Mouse (Mus musculus) brain, embryonic 14.5 days (tissue): Measurements from ENCODE around the gene Mllt11. TPM values are rescaled to one million over a fixed set of nuclear protein-coding genes. Genes with fewer than 3 reads are reported as not detected.

Experiments
- DNase-seq: peaks from one replicate; pipeline ENCODE4 v3.0.0-alpha.2; 2011; ENCODE audit warnings: low read depth
- CTCF ChIP-seq: fragments of 200-500 bp; IDR thresholded peaks from 2 replicates; pipeline ENCODE4 v1.5.1; 2012; ENCODE audit warnings: inconsistent platforms, mild to moderate bottlenecking, moderate library complexity, borderline replicate concordance; ENCODE audit not compliant: insufficient read depth, insufficient read length; ENCODE audit errors: extremely low read depth
- POLR2A ChIP-seq: fragments of 200-500 bp; IDR thresholded peaks from 2 replicates; pipeline ENCODE4 v1.6.1; 2012; ENCODE audit warnings: mild to moderate bottlenecking, inconsistent platforms, borderline replicate concordance; ENCODE audit not compliant: poor library complexity, insufficient read depth, insufficient read length, severe bottlenecking; ENCODE audit errors: extremely low read depth
- polyA plus RNA-seq: library from polyadenylated mRNA; depleted of rRNA; stranded (reverse); fragments of >200 nt; gene quantifications from 2 replicates; pipeline ENCODE4 v1.2.3, GENCODE M21; 2012

The Mllt11 gene
- polyA plus RNA-seq, 1 experiment: 784 TPM

DNA sequence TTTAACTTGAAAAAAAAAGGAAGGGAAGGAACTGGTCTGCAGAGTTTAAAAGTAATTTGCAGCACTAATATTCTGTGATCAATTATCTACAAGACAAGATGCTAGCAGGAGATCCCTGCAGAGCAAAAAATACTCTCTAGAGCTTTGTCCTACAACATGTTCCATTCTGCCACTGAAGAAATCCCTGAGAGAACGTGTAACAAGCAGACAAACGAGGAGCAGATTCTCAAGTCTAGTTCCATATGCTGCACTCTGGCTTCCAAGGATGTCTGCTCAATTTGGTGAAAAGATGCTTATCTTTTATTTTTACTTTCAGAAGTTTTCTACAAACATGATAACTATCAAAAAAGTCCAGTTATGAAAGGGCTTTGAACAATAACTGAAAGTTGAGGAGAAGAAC lies 31.4 kb downstream of the Mllt11 start:
- DNase-seq: no peak
- no peak for TF ChIP-seq CTCF
- no peak for TF ChIP-seq POLR2A

DNA sequence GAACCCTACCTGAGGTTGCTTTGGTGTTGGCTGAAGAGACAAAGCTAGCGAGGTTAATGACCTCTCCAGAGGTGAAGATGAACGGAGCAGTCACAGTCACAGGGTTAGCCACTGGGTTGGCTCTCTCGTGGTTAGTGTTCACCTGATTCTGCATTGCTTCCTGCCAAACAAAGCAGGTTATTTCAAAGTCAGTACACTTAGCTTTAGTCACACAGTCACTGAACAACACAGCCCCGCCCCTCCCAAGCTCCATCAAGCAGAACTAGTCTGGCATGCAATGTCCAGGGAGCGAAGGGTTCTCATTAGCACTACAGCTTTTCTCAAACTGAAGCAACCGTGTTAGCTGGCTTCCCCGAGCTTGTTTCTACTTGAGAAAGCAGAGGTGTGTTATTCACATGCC lies 31.8 kb downstream of the Mllt11 start:
- no peak for DNase-seq
- TF ChIP-seq CTCF (no peak), POLR2A (no peak)

DNA sequence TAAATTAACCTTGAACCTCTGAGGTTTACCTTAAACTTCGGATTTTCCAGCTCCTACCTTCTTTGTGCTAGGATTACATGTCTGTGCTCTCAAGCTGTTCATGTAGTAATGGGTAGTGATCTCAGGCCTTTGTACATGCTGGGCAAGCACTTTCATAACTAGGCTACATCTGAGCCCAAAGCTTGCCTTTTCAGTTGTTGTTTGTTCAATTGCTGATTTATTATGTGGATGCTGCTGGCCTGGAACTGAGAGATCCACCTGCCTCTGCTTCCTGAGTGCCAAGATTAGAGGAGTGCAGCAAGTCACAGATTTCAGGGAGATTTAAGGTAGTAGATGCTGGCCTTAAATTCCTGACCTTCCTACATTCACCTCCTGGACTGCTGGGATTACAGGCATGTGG lies 32.9 kb downstream of the Mllt11 start:
- no peak for TF ChIP-seq POLR2A
- TF ChIP-seq CTCF: no peak
- DNase-seq: no peak

- no peak for TF ChIP-seq POLR2A
- TF ChIP-seq CTCF: no peak
Observed at GRCm38 (mm10) chr3:95195772-95196171, 36.2 kb downstream of the Mllt11 start.

DNA sequence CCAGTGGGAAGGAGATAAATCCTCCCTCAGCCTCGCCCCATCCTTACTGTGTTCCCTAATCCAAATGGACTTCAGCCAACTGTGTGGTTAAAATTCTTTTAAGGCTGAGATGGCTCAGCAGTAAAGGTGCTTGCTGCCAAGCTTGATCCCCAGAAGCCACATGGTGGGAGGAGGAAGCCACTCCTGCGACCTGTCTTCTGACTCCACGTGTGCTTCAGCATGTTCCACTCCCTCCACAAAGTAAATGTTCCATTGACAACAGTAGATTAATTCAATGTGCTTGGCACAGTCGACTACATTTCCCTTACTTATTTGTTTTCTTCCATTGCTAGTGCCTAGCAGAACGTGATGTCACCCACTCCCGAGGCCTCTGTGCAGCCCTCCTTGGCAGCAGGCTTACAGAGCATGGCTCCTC lies 37.2 kb downstream of the Mllt11 start:
- no peak for TF ChIP-seq POLR2A
- no peak for TF ChIP-seq CTCF
- DNase-seq: no peak

More at GRCm38 (mm10) chr3:95195772-95196171, 36.2 kb downstream of the Mllt11 start:
- DNase-seq: no peak

GRCm38 (mm10) chr3:95186888-95187287 lies 45.1 kb downstream of the Mllt11 start:
- TF ChIP-seq CTCF (no peak), POLR2A (no peak)
- DNase-seq: no peak

- no peak for DNase-seq
- no peak for TF ChIP-seq CTCF
Observed at GRCm38 (mm10) chr3:95186100-95186499, 45.9 kb downstream of the Mllt11 start.

DNA sequence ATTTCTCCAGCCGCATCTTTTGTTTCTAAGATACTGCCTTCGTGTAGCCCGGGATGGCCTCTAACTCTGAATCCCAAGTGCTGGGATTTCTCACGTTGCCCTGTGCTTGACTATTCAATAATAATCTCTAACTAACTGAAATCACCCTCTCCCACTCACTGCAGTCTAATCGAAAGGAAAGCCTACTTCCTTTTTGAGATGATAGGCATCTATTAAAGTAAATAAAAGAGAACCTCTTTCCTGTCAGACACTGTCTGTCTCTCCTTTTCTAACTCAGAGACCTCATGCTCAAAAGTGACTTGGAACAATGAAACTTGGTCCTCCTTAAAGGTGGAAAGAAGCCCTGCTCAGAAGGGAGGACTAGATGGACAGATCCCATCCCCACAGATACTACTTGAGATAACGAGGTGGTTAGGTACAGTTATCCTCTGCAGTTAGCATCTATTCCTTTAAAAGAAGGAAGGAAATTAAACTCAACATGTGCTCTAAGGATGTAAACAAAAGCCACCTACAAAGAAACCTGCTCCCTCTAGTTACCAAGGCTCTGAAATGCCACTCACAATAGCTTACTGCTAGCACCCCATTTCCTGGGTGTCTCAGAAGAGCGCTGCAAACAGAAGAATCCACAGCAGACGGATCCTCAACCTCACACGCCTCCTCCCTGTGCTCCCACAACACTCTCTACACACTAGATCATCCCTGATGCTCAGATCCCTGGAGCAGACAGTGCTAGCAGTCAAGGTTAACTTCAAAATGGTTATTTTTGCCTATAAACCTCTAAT lies 47.0 kb downstream of the Mllt11 start:
- DNase-seq: no peak
- TF ChIP-seq CTCF: no peak
- no peak for TF ChIP-seq POLR2A

GRCm38 (mm10) chr3:95181841-95182240 lies 50.1 kb downstream of the Mllt11 start:
- no peak for DNase-seq
- TF ChIP-seq CTCF (no peak), POLR2A (no peak)

- no peak for DNase-seq
- TF ChIP-seq POLR2A: no peak
Observed at GRCm38 (mm10) chr3:95179890-95180289, 52.1 kb downstream of the Mllt11 start.

GRCm38 (mm10) chr3:95178948-95179347 lies 53.0 kb downstream of the Mllt11 start:
- no peak for DNase-seq
- TF ChIP-seq POLR2A: no peak
- no peak for TF ChIP-seq CTCF

DNA sequence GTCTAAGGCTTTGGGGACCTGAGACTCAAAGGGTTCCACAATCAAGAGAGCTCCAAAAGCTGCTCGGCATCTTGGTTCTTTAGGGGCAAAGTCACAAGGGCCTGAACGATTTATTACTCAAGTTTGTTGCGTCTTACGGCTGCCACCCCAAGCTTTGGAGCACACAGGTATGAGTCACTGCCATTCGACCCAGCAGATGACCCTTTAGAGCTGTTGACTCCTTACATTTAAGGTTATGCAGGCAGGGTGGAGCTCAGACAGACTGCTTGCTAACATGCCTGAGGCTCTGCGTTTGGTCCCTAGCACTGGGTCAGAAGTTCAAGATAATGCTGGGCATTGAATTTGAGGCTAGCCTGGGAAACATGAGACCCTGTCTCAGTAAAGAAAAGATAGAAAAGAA lies 54.4 kb downstream of the Mllt11 start:
- no peak for DNase-seq
- TF ChIP-seq CTCF: no peak
- no peak for TF ChIP-seq POLR2A
